Mouse (Mus musculus): ENCODE data around the gene Atxn7l3b. TPM values are rescaled to one million over a fixed set of nuclear protein-coding genes. Genes with fewer than 3 reads are reported as not detected.

Atxn7l3b gene
- total and polyA plus RNA-seq, 3 experiments = 34.0 to 55.4 (median 53.8) TPM

DNA sequence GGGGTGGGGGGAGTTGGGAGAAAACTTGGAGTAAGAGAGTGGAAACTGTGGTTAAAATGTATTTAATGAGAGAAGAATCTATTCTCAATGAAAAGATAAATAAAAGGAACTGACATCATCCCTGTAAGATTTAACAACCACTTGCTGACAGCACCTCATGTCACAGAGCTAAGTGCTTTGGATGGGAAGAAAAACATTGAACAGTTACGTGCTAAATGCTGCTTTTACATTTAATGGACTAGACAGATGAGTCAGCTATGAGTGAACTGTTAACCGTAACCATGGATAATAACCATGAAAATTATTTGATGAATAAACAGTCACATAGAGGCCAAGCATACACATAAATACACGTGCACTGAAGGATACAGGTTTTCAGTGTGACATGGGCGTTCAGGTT, 48.8 kb upstream of the Atxn7l3b start:
- H3K36me3 ChIP-seq (replicated peaks in 1 of 2; ENCODE audit: control insufficient read depth in 1 of 2, insufficient read depth in 1 of 2, low read length in 1 of 2) = no peaks in the 10 kb centered on the region
- no peaks in the 10 kb centered on the region for H3K9me3 ChIP-seq (replicated peaks; ENCODE audit: low read length)
- no peaks in the 10 kb centered on the region for H3K4me1 ChIP-seq (ENCODE audit: control insufficient read depth in 1 of 2, insufficient read depth in 2 of 2)
- H3K27ac ChIP-seq (ENCODE audit: insufficient read depth, low read depth) = no peak overlapping the region
- no peaks in the 10 kb centered on the region for H3K79me2 ChIP-seq (replicated peaks; ENCODE audit: control insufficient read depth, extremely low read depth, insufficient read depth, poor library complexity, severe bottlenecking)
- TF ChIP-seq RCOR1 (conservative IDR thresholded peaks at IDR 0.05; ENCODE audit: low read depth, low read length) (no peak), JUND (conservative IDR thresholded peaks at IDR 0.05; ENCODE audit: low read depth, low read length) (no peak), ZNF384 (IDR thresholded peaks at IDR 0.05; ENCODE audit: low read depth, low read length) (no peak), CHD2 (IDR thresholded peaks at IDR 0.05; ENCODE audit: low read length) (no peak), EP300 (IDR thresholded peaks at IDR 0.05; ENCODE audit: low read length) (no peak), POLR2AphosphoS2 (IDR thresholded peaks at IDR 0.05; ENCODE audit: low read depth, low read length) (no peak), IRF4 (IDR thresholded peaks at IDR 0.05; ENCODE audit: low read depth, low read length) (no peak), GABPA (IDR thresholded peaks at IDR 0.05; ENCODE audit: insufficient replicate concordance, low read depth, low read length) (no peak), USF2 (conservative IDR thresholded peaks at IDR 0.05; ENCODE audit: low read depth, low read length) (no peak), ELF1 (IDR thresholded peaks at IDR 0.05; ENCODE audit: low read depth, low read length) (no peak), ZKSCAN1 (IDR thresholded peaks at IDR 0.05; ENCODE audit: borderline replicate concordance, low read depth, low read length) (no peak), CTCF (conservative IDR thresholded peaks at IDR 0.05 in 1 of 2, IDR thresholded peaks at IDR 0.05 in 1 of 2; ENCODE audit: low read depth in 2 of 2, low read length in 2 of 2) (no peak)
- H3K4me2 ChIP-seq (ENCODE audit: insufficient read depth, low read depth, poor library complexity, severe bottlenecking) = no peak overlapping the region
- in situ Hi-C loops (cut with MboI; ENCODE audit: low pct_ligation_motif_present, low pct_unique_long_range_greater_than_20kb, low sequenced_read_pairs) (no loop called here), dilution Hi-C loops (cut with MboI; ENCODE audit: extremely low pct_ligation_motif_present, extremely low pct_unique_long_range_greater_than_20kb, low sequenced_read_pairs) (no loop called here)
- no peak overlapping the region for H3K9ac ChIP-seq (ENCODE audit: insufficient read depth, low read depth)
- no peak for DNase-seq (ENCODE audit: extremely low read depth)
- H3K4me3 ChIP-seq (replicated peaks in 1 of 3; ENCODE audit: low read depth in 2 of 3, low read length in 2 of 3, poor library complexity in 1 of 3) = no peak overlapping the region
- no peaks in the 10 kb centered on the region for H3K27me3 ChIP-seq (replicated peaks)

DNA sequence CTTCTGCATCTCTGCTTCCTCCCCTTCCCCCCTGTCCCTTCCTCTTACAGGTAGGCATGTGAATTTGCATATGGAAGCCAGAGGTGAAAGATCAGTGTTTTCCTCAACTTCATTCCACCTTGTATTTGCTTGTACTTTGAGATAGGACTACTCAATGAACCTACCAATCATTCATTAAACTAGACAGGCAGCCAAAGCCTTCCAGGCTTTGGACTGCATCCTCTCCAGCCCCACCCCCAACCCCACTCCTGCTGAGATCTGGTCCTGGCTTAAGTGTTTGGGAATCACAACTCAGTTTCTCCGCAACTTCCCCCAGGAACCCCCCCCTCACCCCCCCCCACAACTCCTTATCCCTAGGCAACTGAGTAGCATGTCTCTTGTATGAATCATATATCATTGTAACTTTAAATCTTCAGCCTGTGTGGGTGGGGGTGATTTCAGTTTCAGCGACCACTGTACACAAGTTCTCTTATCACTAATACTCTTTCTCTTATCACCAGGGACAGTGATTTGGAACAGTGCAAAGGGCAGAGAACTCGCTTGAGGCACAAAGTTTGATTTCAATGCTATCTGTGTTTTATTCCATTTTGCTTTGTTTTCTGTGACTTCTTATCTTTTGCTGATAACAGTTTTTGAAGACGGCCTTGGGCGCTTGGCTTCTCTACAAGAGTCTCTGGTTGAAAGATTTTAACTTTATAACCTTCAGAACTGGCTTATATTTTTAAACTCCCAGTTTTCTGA, 44.7 kb upstream of the Atxn7l3b start:
- DNase-seq (ENCODE audit: extremely low read depth) = no peak
- Histone ChIP-seq H3K36me3 (replicated peaks in 1 of 2; ENCODE audit: control insufficient read depth in 1 of 2, insufficient read depth in 1 of 2, low read length in 1 of 2) (no peaks in the 10 kb centered on the region), H3K79me2 (replicated peaks; ENCODE audit: control insufficient read depth, extremely low read depth, insufficient read depth, poor library complexity, severe bottlenecking) (no peaks in the 10 kb centered on the region), H3K27me3 (replicated peaks) (no peaks in the 10 kb centered on the region), H3K9ac (ENCODE audit: insufficient read depth, low read depth) (no peak overlapping the region), H3K9me3 (replicated peaks; ENCODE audit: low read length) (no peaks in the 10 kb centered on the region), H3K27ac (ENCODE audit: insufficient read depth, low read depth) (no peak overlapping the region), H3K4me2 (ENCODE audit: insufficient read depth, low read depth, poor library complexity, severe bottlenecking) (no peak overlapping the region), H3K4me3 (replicated peaks in 1 of 3; ENCODE audit: low read depth in 2 of 3, low read length in 2 of 3, poor library complexity in 1 of 3) (no peak overlapping the region), H3K4me1 (ENCODE audit: control insufficient read depth in 1 of 2, insufficient read depth in 2 of 2) (no peaks in the 10 kb centered on the region)
- in situ Hi-C loops (cut with MboI; ENCODE audit: low pct_ligation_motif_present, low pct_unique_long_range_greater_than_20kb, low sequenced_read_pairs) = no loop called here
- no peak for TF ChIP-seq RCOR1 (conservative IDR thresholded peaks at IDR 0.05; ENCODE audit: low read depth, low read length)
- no peak for TF ChIP-seq MEF2A (IDR thresholded peaks at IDR 0.05; ENCODE audit: borderline replicate concordance, low read depth, low read length)
- no peak for TF ChIP-seq POLR2AphosphoS2 (IDR thresholded peaks at IDR 0.05; ENCODE audit: low read depth, low read length)
- no peak for TF ChIP-seq KAT2A (IDR thresholded peaks at IDR 0.05; ENCODE audit: insufficient replicate concordance, low read length)
- TF ChIP-seq ELF1 (IDR thresholded peaks at IDR 0.05; ENCODE audit: low read depth, low read length) = no peak
- no peak for TF ChIP-seq MYC (IDR thresholded peaks at IDR 0.05; ENCODE audit: low read depth, low read length)
- no peak for TF ChIP-seq BHLHE40 (IDR thresholded peaks at IDR 0.05; ENCODE audit: low read depth, low read length)
- no peak for TF ChIP-seq MAX (IDR thresholded peaks at IDR 0.05; ENCODE audit: low read length)
- dilution Hi-C loops (cut with MboI; ENCODE audit: extremely low pct_ligation_motif_present, extremely low pct_unique_long_range_greater_than_20kb, low sequenced_read_pairs) = no loop called here

All from CH12.LX (cell line).